Comparison of ENCODE assay signal across 16 mouse cellular contexts in genomic region chr6:55341688-55342087, GRCm38 (mm10). TPM values are rescaled to one million over a fixed set of nuclear protein-coding genes. Genes with fewer than 3 reads are reported as not detected.
DNase-seq lines count a peak whose midpoint lies in the region; ATAC-seq lines count a peak whose summit lies in the region.
"Had no signal": no experiment of that assay in that cellular context is flagged by ENCODE, and none has a peak within 500 bp of the region (broad histone marks: within the 10 kb centered on the region; RNA-seq: fewer than 3 reads in every experiment).

No protein-coding gene starts in this region.

- no peak for DNase-seq in heart, embryonic 10.5 days (ENCODE audit: low spot score)
- no peak for DNase-seq in thymus, postnatal 4 days
- DNase-seq in frontal cortex, postnatal 14 days (ENCODE audit: low spot score in 2 of 2), result no peak
- no peak for DNase-seq in adrenal gland, adult 18-20 months (ENCODE audit: low spot score in 2 of 2)
- DNase-seq: cerebellum, adult 9-11 months; right cerebral cortex, postnatal 4 days; thymus, postnatal 25 days had no signal

- no peak for ATAC-seq in heart, embryonic 11.5 days (replicated peaks; ENCODE audit: insufficient number of reproducible peaks, low FRiP score, low TSS enrichment)
- 0 out of 2 replicates have a peak, but pooled peaks have one; percentile 29 for ATAC-seq in neural tube, embryonic 14.5 days (ENCODE audit: low read depth)
- ATAC-seq in neural tube, embryonic 15.5 days (ENCODE audit: low FRiP score), result no peak
- ATAC-seq in lung, embryonic 16.5 days (ENCODE audit: low read depth), result peak; percentile 88
- ATAC-seq: Patski had no signal

- H3K36me3 ChIP-seq in heart, embryonic 10.5 days, result no peaks in the 10 kb centered on the region
- H3K36me3 ChIP-seq in heart, embryonic 11.5 days (ENCODE audit: control insufficient read depth, insufficient read depth, low read length), result no peaks in the 10 kb centered on the region
- H3K36me3 ChIP-seq in neural tube, embryonic 14.5 days (ENCODE audit: control insufficient read depth, insufficient read depth, low read length), result no peaks in the 10 kb centered on the region
- no peaks in the 10 kb centered on the region for H3K36me3 ChIP-seq in neural tube, embryonic 15.5 days
- no peaks in the 10 kb centered on the region for H3K36me3 ChIP-seq in lung, embryonic 16.5 days (ENCODE audit: control insufficient read depth, insufficient read depth, low read length)
- H3K36me3 ChIP-seq: midbrain, embryonic 12.5 days had no signal

- H3K4me2 ChIP-seq in heart, embryonic 11.5 days, result no peak overlapping the region
- no peak overlapping the region for H3K4me2 ChIP-seq in neural tube, embryonic 14.5 days (ENCODE audit: low read depth, low read length)
- no peak overlapping the region for H3K4me2 ChIP-seq in neural tube, embryonic 15.5 days
- H3K4me2 ChIP-seq in lung, embryonic 16.5 days (ENCODE audit: low read depth, low read length), result peak overlapping the region; percentile 2; the same call in 1 of the 2 replicates
- H3K4me2 ChIP-seq: midbrain, embryonic 12.5 days had no signal

- H3K27me3 ChIP-seq in heart, embryonic 10.5 days (ENCODE audit: insufficient read depth, poor library complexity, severe bottlenecking), result peaks cover 59% of the 10 kb centered on the region
- H3K27me3 ChIP-seq in heart, embryonic 11.5 days (ENCODE audit: control insufficient read depth, insufficient read depth, low read length), result peaks cover 12% of the 10 kb centered on the region
- no peaks in the 10 kb centered on the region for H3K27me3 ChIP-seq in neural tube, embryonic 14.5 days (ENCODE audit: control insufficient read depth, insufficient read depth, low read length)
- H3K27me3 ChIP-seq in neural tube, embryonic 15.5 days (replicated peaks), result no peaks in the 10 kb centered on the region
- H3K27me3 ChIP-seq in lung, embryonic 16.5 days (ENCODE audit: control insufficient read depth, insufficient read depth, low read depth, low read length), result no peaks in the 10 kb centered on the region
- H3K27me3 ChIP-seq: midbrain, embryonic 12.5 days; Patski had no signal

- 11% methylated on average over 5 of the region's 5 CpGs for WGBS in heart, embryonic 10.5 days
- WGBS in heart, embryonic 11.5 days (ENCODE audit: insufficient replicate concordance), result 8% methylated on average over 5 of the region's 5 CpGs
- 39% methylated on average over 5 of the region's 5 CpGs for WGBS in neural tube, embryonic 14.5 days
- 32% methylated on average over 5 of the region's 5 CpGs for WGBS in neural tube, embryonic 15.5 days
- 12% methylated on average over 5 of the region's 5 CpGs for WGBS in lung, embryonic 16.5 days

- peaks cover 58% of the 10 kb centered on the region for H3K4me1 ChIP-seq in heart, embryonic 10.5 days
- peaks cover 35% of the 10 kb centered on the region for H3K4me1 ChIP-seq in heart, embryonic 11.5 days (ENCODE audit: control insufficient read depth, insufficient read depth, low read length)
- no peaks in the 10 kb centered on the region for H3K4me1 ChIP-seq in neural tube, embryonic 14.5 days (ENCODE audit: control insufficient read depth, insufficient read depth, low read length)
- peaks cover 8% of the 10 kb centered on the region for H3K4me1 ChIP-seq in neural tube, embryonic 15.5 days
- H3K4me1 ChIP-seq in lung, embryonic 16.5 days (replicated peaks; ENCODE audit: control insufficient read depth, insufficient read depth, low read length), result peaks cover 45% of the 10 kb centered on the region
- H3K4me1 ChIP-seq: midbrain, embryonic 12.5 days had no signal

- no peak overlapping the region for H3K4me3 ChIP-seq in heart, embryonic 10.5 days
- H3K4me3 ChIP-seq in heart, embryonic 11.5 days (ENCODE audit: low read depth, low read length), result no peak overlapping the region
- H3K4me3 ChIP-seq in neural tube, embryonic 14.5 days (ENCODE audit: low read depth, low read length), result no peak overlapping the region
- H3K4me3 ChIP-seq in neural tube, embryonic 15.5 days (replicated peaks), result no peak overlapping the region
- no peak overlapping the region for H3K4me3 ChIP-seq in lung, embryonic 16.5 days (ENCODE audit: low read length)
- H3K4me3 ChIP-seq: midbrain, embryonic 12.5 days had no signal

- H3K27ac ChIP-seq in heart, embryonic 10.5 days, result peak overlapping the region; percentile 7; the same call in 1 of the 2 replicates
- no peak overlapping the region for H3K27ac ChIP-seq in heart, embryonic 11.5 days (ENCODE audit: low read depth, low read length)
- no peak overlapping the region for H3K27ac ChIP-seq in neural tube, embryonic 14.5 days (ENCODE audit: low read depth, low read length)
- no peak overlapping the region for H3K27ac ChIP-seq in neural tube, embryonic 15.5 days (replicated peaks)
- peak overlapping the region; percentile 65 for H3K27ac ChIP-seq in lung, embryonic 16.5 days (ENCODE audit: low read length)
- H3K27ac ChIP-seq: kidney, postnatal 0 days; midbrain, embryonic 12.5 days had no signal

- no peak overlapping the region for H3K9ac ChIP-seq in heart, embryonic 11.5 days (ENCODE audit: low read depth, low read length)
- H3K9ac ChIP-seq in neural tube, embryonic 14.5 days (replicated peaks; ENCODE audit: low read depth, low read length), result no peak overlapping the region
- no peak overlapping the region for H3K9ac ChIP-seq in neural tube, embryonic 15.5 days (replicated peaks)
- H3K9ac ChIP-seq in lung, embryonic 16.5 days (ENCODE audit: low read length), result no peak overlapping the region
- H3K9ac ChIP-seq: midbrain, embryonic 12.5 days had no signal

- no peaks in the 10 kb centered on the region for H3K9me3 ChIP-seq in heart, embryonic 10.5 days
- H3K9me3 ChIP-seq in heart, embryonic 11.5 days (replicated peaks; ENCODE audit: control insufficient read depth, low read length), result no peaks in the 10 kb centered on the region
- no peaks in the 10 kb centered on the region for H3K9me3 ChIP-seq in neural tube, embryonic 14.5 days (ENCODE audit: control insufficient read depth, low read length)
- no peaks in the 10 kb centered on the region for H3K9me3 ChIP-seq in neural tube, embryonic 15.5 days (replicated peaks)
- no peaks in the 10 kb centered on the region for H3K9me3 ChIP-seq in lung, embryonic 16.5 days (ENCODE audit: control insufficient read depth, low read length)
- H3K9me3 ChIP-seq: midbrain, embryonic 12.5 days had no signal

RNA-seq across cellular contexts. Expression of gene Aqp1, which starts 5.5 kb away (rescaled TPM):
- polyA plus RNA-seq in heart, embryonic 10.5 days (2016; fragmentation: Nextera tagmentation; extraction: Ambion mirVana), result 5.1 and 8.3 TPM in 2 replicates
- polyA plus RNA-seq in heart, embryonic 11.5 days (2014; fragmentation: Nextera tagmentation; extraction: Ambion mirVana), result 2.1 and 3.7 TPM in 2 replicates
- polyA plus RNA-seq in neural tube, embryonic 14.5 days (2014; fragmentation: Nextera tagmentation; extraction: Ambion mirVana), result 0.20 and 0.84 TPM in 2 replicates
- 7.4 and 11.5 TPM in 2 replicates for polyA plus RNA-seq in neural tube, embryonic 15.5 days (2015; fragmentation: Nextera tagmentation; extraction: Ambion mirVana)
- 70.5 and 84.9 TPM in 2 replicates for polyA plus RNA-seq in lung, embryonic 16.5 days (2015; fragmentation: Nextera tagmentation; extraction: Ambion mirVana)
- 100 to 1,000 TPM in 1 of 2 experiments, 10 to 100 TPM in 1; 41.5 to 104 TPM for total RNA-seq in adrenal gland, adult 18-20 months (2021)

RNA-seq across cellular contexts. Expression of gene Ghrhr, which starts 34.4 kb away (rescaled TPM):
- not detected in 2 replicates for polyA plus RNA-seq in heart, embryonic 10.5 days (2016; fragmentation: Nextera tagmentation; extraction: Ambion mirVana)
- polyA plus RNA-seq in heart, embryonic 11.5 days (2014; fragmentation: Nextera tagmentation; extraction: Ambion mirVana), result not detected in 2 replicates
- polyA plus RNA-seq in neural tube, embryonic 14.5 days (2014; fragmentation: Nextera tagmentation; extraction: Ambion mirVana), result not detected in 2 replicates
- polyA plus RNA-seq in neural tube, embryonic 15.5 days (2015; fragmentation: Nextera tagmentation; extraction: Ambion mirVana), result not detected in 2 replicates
- polyA plus RNA-seq in lung, embryonic 16.5 days (2015; fragmentation: Nextera tagmentation; extraction: Ambion mirVana), result 0.10 TPM in 1 of 2 replicates, not detected in the other
- total RNA-seq in adrenal gland, adult 18-20 months (2021), result not detected
- polyA plus RNA-seq: embryonic facial prominence, embryonic 14.5 days; hindbrain, embryonic 11.5 days; midbrain, embryonic 12.5 days had no signal

Comparison
In these comparisons a context has a peak if more than half of its experiments do, and no peak if none do; other contexts are left out.
1. H3K27ac ChIP-seq: peak in heart, embryonic 10.5 days (single experiment) and lung, embryonic 16.5 days (single experiment); none in heart, embryonic 11.5 days (single experiment), neural tube, embryonic 14.5 days (single experiment) and neural tube, embryonic 15.5 days (single experiment).
2. ATAC-seq: peak in neural tube, embryonic 14.5 days (single experiment) and lung, embryonic 16.5 days (single experiment); none in heart, embryonic 11.5 days (single experiment) and neural tube, embryonic 15.5 days (single experiment).